ENCODE assay signal across 21 mouse cellular contexts in the genomic region with DNA sequence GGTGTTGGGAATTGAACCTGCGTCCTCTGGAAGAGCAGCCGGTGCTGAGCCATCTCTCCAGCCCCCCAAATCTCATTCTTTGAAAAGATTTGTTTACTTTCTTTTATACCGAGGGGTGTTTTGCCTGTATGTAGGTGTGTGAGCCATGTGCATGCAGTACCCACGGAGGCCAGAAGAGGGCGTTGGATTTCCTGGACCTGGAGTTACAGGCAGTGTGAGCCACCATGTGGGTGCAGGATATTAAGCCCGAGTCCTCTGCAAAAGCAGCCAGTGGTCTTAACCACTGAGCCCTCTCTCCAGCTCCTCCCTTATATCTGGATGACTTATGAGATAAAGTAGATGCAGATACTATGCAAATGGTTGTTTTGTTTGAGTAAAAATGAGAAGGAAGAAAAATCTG. TPM values are rescaled to one million over a fixed set of nuclear protein-coding genes. Genes with fewer than 3 reads are reported as not detected.
DNase-seq lines count a peak whose midpoint lies in the region; ATAC-seq and TF ChIP-seq lines count a peak whose summit lies in the region.
"Had no signal": no experiment of that assay in that cellular context is flagged by ENCODE, and none has a peak within 500 bp of the region (broad histone marks: within the 10 kb centered on the region; RNA-seq: fewer than 3 reads in every experiment).

No protein-coding gene starts in this region.

- H3K9me3 ChIP-seq in hindbrain, postnatal 0 days (ENCODE audit: low read length), result no peaks in the 10 kb centered on the region
- H3K9me3 ChIP-seq in hindbrain, embryonic 14.5 days (ENCODE audit: control insufficient read depth, low read length), result no peaks in the 10 kb centered on the region
- H3K9me3 ChIP-seq in lung, postnatal 0 days (ENCODE audit: low read length), result no peaks in the 10 kb centered on the region
- no peaks in the 10 kb centered on the region for H3K9me3 ChIP-seq in ES-E14 (ENCODE audit: control insufficient read depth, insufficient read depth, low read depth, low read length)
- peaks cover 4% of the 10 kb centered on the region; the same call in 1 of the 2 replicates for H3K9me3 ChIP-seq in heart, embryonic 12.5 days (replicated peaks)
- H3K9me3 ChIP-seq: embryonic facial prominence, embryonic 12.5 days; midbrain, embryonic 12.5 days had no signal

- TF ChIP-seq EP300 in lung, postnatal 0 days (IDR thresholded peaks at IDR 0.05), result no peak

- H3K4me2 ChIP-seq in hindbrain, postnatal 0 days (ENCODE audit: low read depth, low read length), result no peak overlapping the region
- no peak overlapping the region for H3K4me2 ChIP-seq in hindbrain, embryonic 14.5 days (replicated peaks)
- H3K4me2 ChIP-seq in lung, postnatal 0 days (replicated peaks; ENCODE audit: low read depth, low read length), result no peak overlapping the region
- no peak overlapping the region for H3K4me2 ChIP-seq in heart, embryonic 12.5 days
- H3K4me2 ChIP-seq: embryonic facial prominence, embryonic 12.5 days; midbrain, embryonic 12.5 days had no signal

- H3K27me3 ChIP-seq in hindbrain, postnatal 0 days (ENCODE audit: insufficient read depth, low read length), result no peaks in the 10 kb centered on the region
- H3K27me3 ChIP-seq in hindbrain, embryonic 14.5 days (ENCODE audit: control insufficient read depth, insufficient read depth, low read length), result peaks cover 5% of the 10 kb centered on the region; the same call in 1 of the 2 replicates
- no peaks in the 10 kb centered on the region for H3K27me3 ChIP-seq in lung, postnatal 0 days (replicated peaks; ENCODE audit: insufficient read depth, low read length)
- H3K27me3 ChIP-seq in small intestine, adult 2 months (ENCODE audit: control insufficient read depth, insufficient read depth, low read length), result no peaks in the 10 kb centered on the region
- peaks cover 55% of the 10 kb centered on the region for H3K27me3 ChIP-seq in heart, embryonic 12.5 days (replicated peaks)

- no peak overlapping the region for H3K4me3 ChIP-seq in hindbrain, postnatal 0 days (ENCODE audit: low read length)
- H3K4me3 ChIP-seq in hindbrain, embryonic 14.5 days (replicated peaks; ENCODE audit: low read length), result no peak overlapping the region
- H3K4me3 ChIP-seq in lung, postnatal 0 days (ENCODE audit: low read depth, low read length), result no peak overlapping the region
- H3K4me3 ChIP-seq in ES-E14 (ENCODE audit: insufficient read depth in 1 of 2, low read depth in 1 of 2, low read length in 2 of 2, poor library complexity in 1 of 2, severe bottlenecking in 1 of 2), result no peak overlapping the region
- H3K4me3 ChIP-seq in small intestine, adult 2 months (ENCODE audit: low read depth, low read length), result no peak overlapping the region
- no peak overlapping the region for H3K4me3 ChIP-seq in heart, embryonic 12.5 days
- H3K4me3 ChIP-seq: embryonic facial prominence, embryonic 12.5 days; midbrain, embryonic 12.5 days had no signal

- no peak for DNase-seq in hindbrain, postnatal 0 days (ENCODE audit: low spot score)
- DNase-seq in hindbrain, embryonic 14.5 days (ENCODE audit: low spot score), result no peak
- DNase-seq in lung, postnatal 0 days (ENCODE audit: low spot score), result no peak
- no peak for DNase-seq in lung, postnatal 10 days
- DNase-seq in ES-E14 (ENCODE audit: low read depth, low spot score), result no peak
- no peak for DNase-seq in frontal cortex, postnatal 14 days (ENCODE audit: low spot score in 2 of 2)
- DNase-seq: adrenal gland, adult 2 months; cerebellum, postnatal 25 days; heart, postnatal 36 days; kidney, adult 11 months; lung, postnatal 36 days; thymus, adult 18-20 months had no signal

- no peak overlapping the region for H3K27ac ChIP-seq in hindbrain, postnatal 0 days
- no peak overlapping the region for H3K27ac ChIP-seq in hindbrain, embryonic 14.5 days
- no peak overlapping the region for H3K27ac ChIP-seq in lung, postnatal 0 days (ENCODE audit: low read length)
- H3K27ac ChIP-seq in ES-E14 (ENCODE audit: insufficient read depth, low read depth, low read length, poor library complexity, severe bottlenecking), result no peak overlapping the region
- no peak overlapping the region for H3K27ac ChIP-seq in small intestine, adult 2 months (ENCODE audit: insufficient read depth, low read depth, low read length)
- H3K27ac ChIP-seq in heart, embryonic 12.5 days (ENCODE audit: poor library complexity, severe bottlenecking), result no peak overlapping the region
- H3K27ac ChIP-seq: embryonic facial prominence, embryonic 12.5 days; midbrain, embryonic 12.5 days had no signal

- WGBS in hindbrain, postnatal 0 days, result 83% methylated on average over 6 of the region's 6 CpGs
- 81% methylated on average over 6 of the region's 6 CpGs for whole genome bisulfite sequencing in hindbrain, embryonic 14.5 days
- 79% methylated on average over 6 of the region's 6 CpGs for WGBS in lung, postnatal 0 days
- 79% methylated on average over 6 of the region's 6 CpGs for WGBS in small intestine, adult 2 months
- 74% methylated on average over 6 of the region's 6 CpGs for WGBS in heart, embryonic 12.5 days

- H3K36me3 ChIP-seq in hindbrain, postnatal 0 days (ENCODE audit: insufficient read depth, low read length), result no peaks in the 10 kb centered on the region
- no peaks in the 10 kb centered on the region for H3K36me3 ChIP-seq in hindbrain, embryonic 14.5 days (replicated peaks; ENCODE audit: control insufficient read depth, insufficient read depth)
- H3K36me3 ChIP-seq in lung, postnatal 0 days (ENCODE audit: insufficient read depth, low read length), result no peaks in the 10 kb centered on the region
- H3K36me3 ChIP-seq in ES-E14 (ENCODE audit: control insufficient read depth, insufficient read depth, low read length, poor library complexity, severe bottlenecking), result no peaks in the 10 kb centered on the region
- no peaks in the 10 kb centered on the region for H3K36me3 ChIP-seq in small intestine, adult 2 months (ENCODE audit: control insufficient read depth, insufficient read depth, low read length)
- H3K36me3 ChIP-seq in heart, embryonic 12.5 days, result no peaks in the 10 kb centered on the region
- H3K36me3 ChIP-seq: embryonic facial prominence, embryonic 12.5 days; midbrain, embryonic 12.5 days had no signal

- no peak overlapping the region for H3K9ac ChIP-seq in hindbrain, postnatal 0 days (replicated peaks; ENCODE audit: low read length)
- no peak overlapping the region for H3K9ac ChIP-seq in hindbrain, embryonic 14.5 days
- no peak overlapping the region for H3K9ac ChIP-seq in lung, postnatal 0 days (replicated peaks; ENCODE audit: low read depth)
- H3K9ac ChIP-seq in ES-E14 (ENCODE audit: insufficient read depth, low read depth, low read length, poor library complexity, severe bottlenecking), result no peak overlapping the region
- no peak overlapping the region for H3K9ac ChIP-seq in heart, embryonic 12.5 days
- H3K9ac ChIP-seq: embryonic facial prominence, embryonic 12.5 days; midbrain, embryonic 12.5 days had no signal

- H3K4me1 ChIP-seq in hindbrain, postnatal 0 days (ENCODE audit: insufficient read depth, low read length), result peaks cover 3% of the 10 kb centered on the region; the same call in 1 of the 2 replicates
- peaks cover 5% of the 10 kb centered on the region; the same call in 1 of the 2 replicates for H3K4me1 ChIP-seq in hindbrain, embryonic 14.5 days (replicated peaks; ENCODE audit: control insufficient read depth, insufficient read depth, low read length)
- H3K4me1 ChIP-seq in lung, postnatal 0 days (ENCODE audit: insufficient read depth, low read depth, low read length), result no peaks in the 10 kb centered on the region
- peaks cover 0 to 3% of the 10 kb centered on the region in 2 experiments; a peak in 1 of 4 replicates for H3K4me1 ChIP-seq in ES-E14 (ENCODE audit: control insufficient read depth in 2 of 2, insufficient read depth in 2 of 2, low read length in 2 of 2, poor library complexity in 1 of 2)
- H3K4me1 ChIP-seq in small intestine, adult 2 months (ENCODE audit: control insufficient read depth, insufficient read depth, insufficient read length, low read length), result no peaks in the 10 kb centered on the region
- no peaks in the 10 kb centered on the region for H3K4me1 ChIP-seq in heart, embryonic 12.5 days (replicated peaks)
- H3K4me1 ChIP-seq: embryonic facial prominence, embryonic 12.5 days had no signal

- no peak for ATAC-seq in hindbrain, postnatal 0 days
- no peak for ATAC-seq in hindbrain, embryonic 14.5 days (ENCODE audit: low FRiP score)
- ATAC-seq in lung, postnatal 0 days, result no peak
- ATAC-seq in heart, embryonic 12.5 days (ENCODE audit: insufficient number of reproducible peaks, low FRiP score), result no peak

- no peak for TF ChIP-seq POLR2A in small intestine, adult 2 months (IDR thresholded peaks at IDR 0.05; ENCODE audit: low read depth, low read length)

- in situ Hi-C loops in ES-E14 (cut with MboI; ENCODE audit: low sequenced_read_pairs in 2 of 2, unreplicated experiment in 2 of 2), result loop anchor here (10.0 kb wide), 2 partner anchors 82 to 242 kb away; no protein-coding TSS in a partner anchor

- peak; percentile 53 for TF ChIP-seq CTCF in hindbrain, postnatal 0 days (IDR thresholded peaks at IDR 0.05; ENCODE audit: low read depth)
- TF ChIP-seq CTCF in lung, postnatal 0 days (IDR thresholded peaks at IDR 0.05), result peak; percentile 41
- peak; percentile 44; the same call in 1 of the 2 replicates for TF ChIP-seq CTCF in small intestine, adult 2 months (IDR thresholded peaks at IDR 0.05; ENCODE audit: extremely low read depth, insufficient read length, insufficient replicate concordance, low read depth, low read length)

RNA-seq across cellular contexts. Expression of a gene that starts 13.8 kb away (rescaled TPM):
- total RNA-seq in hindbrain, postnatal 0 days (2014; rRNA removed), result 53.2 and 60.5 TPM in 2 replicates
- 143 and 153 TPM in 2 replicates for polyA plus RNA-seq in hindbrain, postnatal 0 days (2015; fragmentation: Nextera tagmentation; extraction: Ambion mirVana)
- 72.8 and 74.1 TPM in 2 replicates for polyA plus RNA-seq in hindbrain, embryonic 14.5 days (2014; fragmentation: Nextera tagmentation; extraction: Ambion mirVana)
- 32.9 and 40.5 TPM in 2 replicates for polyA plus RNA-seq in lung, postnatal 0 days (2015; fragmentation: Nextera tagmentation; extraction: Ambion mirVana)
- total RNA-seq in ES-E14 (2012; rRNA removed), result 9.8 and 10.4 TPM in 2 replicates
- polyA plus RNA-seq in small intestine, adult 2 months (2012; rRNA removed), result 4.9 and 16.0 TPM in 2 replicates
- polyA plus RNA-seq in heart, embryonic 12.5 days (2016; fragmentation: Nextera tagmentation; extraction: Ambion mirVana), result 3.1 and 5.8 TPM in 2 replicates

RNA-seq across cellular contexts. Expression of a gene that starts 19.2 kb away (rescaled TPM):
- total RNA-seq in hindbrain, postnatal 0 days (2014; rRNA removed), result not detected in 2 replicates
- not detected in 2 replicates for polyA plus RNA-seq in hindbrain, postnatal 0 days (2015; fragmentation: Nextera tagmentation; extraction: Ambion mirVana)
- not detected in 2 replicates for polyA plus RNA-seq in hindbrain, embryonic 14.5 days (2014; fragmentation: Nextera tagmentation; extraction: Ambion mirVana)
- polyA plus RNA-seq in lung, postnatal 0 days (2015; fragmentation: Nextera tagmentation; extraction: Ambion mirVana), result not detected in 2 replicates
- total RNA-seq in ES-E14 (2012; rRNA removed), result 0.37 and 0.54 TPM in 2 replicates
- polyA plus RNA-seq in small intestine, adult 2 months (2012; rRNA removed), result not detected in 2 replicates
- polyA plus RNA-seq in heart, embryonic 12.5 days (2016; fragmentation: Nextera tagmentation; extraction: Ambion mirVana), result not detected in 2 replicates
- total RNA-seq: adrenal gland, adult 2 months; heart, adult 8-10 months; heart, postnatal 36 days had no signal
- polyA plus RNA-seq: adrenal gland, adult 2 months; embryonic facial prominence, embryonic 12.5 days; large intestine, adult 2 months; limb, embryonic 14.5 days; midbrain, embryonic 12.5 days; neural tube, embryonic 11.5 days; spleen, adult 2 months had no signal

RNA-seq across cellular contexts. Expression of a gene that starts 36.6 kb away (rescaled TPM):
- total RNA-seq in hindbrain, postnatal 0 days (2014; rRNA removed), result 96.8 and 111 TPM in 2 replicates
- polyA plus RNA-seq in hindbrain, postnatal 0 days (2015; fragmentation: Nextera tagmentation; extraction: Ambion mirVana), result 202 and 222 TPM in 2 replicates
- 78.0 and 103 TPM in 2 replicates for polyA plus RNA-seq in hindbrain, embryonic 14.5 days (2014; fragmentation: Nextera tagmentation; extraction: Ambion mirVana)
- not detected in 2 replicates for polyA plus RNA-seq in lung, postnatal 0 days (2015; fragmentation: Nextera tagmentation; extraction: Ambion mirVana)
- 0.16 TPM in 1 of 2 replicates, not detected in the other for total RNA-seq in ES-E14 (2012; rRNA removed)
- 0.37 and 0.63 TPM in 2 replicates for polyA plus RNA-seq in small intestine, adult 2 months (2012; rRNA removed)
- polyA plus RNA-seq in heart, embryonic 12.5 days (2016; fragmentation: Nextera tagmentation; extraction: Ambion mirVana), result 0.18 and 0.37 TPM in 2 replicates
- total RNA-seq: heart, postnatal 36 days had no signal

RNA-seq across cellular contexts. Expression of a gene that starts 53.3 kb away (rescaled TPM):
- total RNA-seq in hindbrain, postnatal 0 days (2014; rRNA removed), result 146 and 153 TPM in 2 replicates
- 18.3 and 19.9 TPM in 2 replicates for polyA plus RNA-seq in hindbrain, postnatal 0 days (2015; fragmentation: Nextera tagmentation; extraction: Ambion mirVana)
- polyA plus RNA-seq in hindbrain, embryonic 14.5 days (2014; fragmentation: Nextera tagmentation; extraction: Ambion mirVana), result 23.5 and 31.6 TPM in 2 replicates
- 0.04 TPM in 1 of 2 replicates, not detected in the other for polyA plus RNA-seq in lung, postnatal 0 days (2015; fragmentation: Nextera tagmentation; extraction: Ambion mirVana)
- total RNA-seq in ES-E14 (2012; rRNA removed), result 0.37 and 0.58 TPM in 2 replicates
- polyA plus RNA-seq in small intestine, adult 2 months (2012; rRNA removed), result 0.14 and 0.18 TPM in 2 replicates
- polyA plus RNA-seq in heart, embryonic 12.5 days (2016; fragmentation: Nextera tagmentation; extraction: Ambion mirVana), result 0.22 and 0.27 TPM in 2 replicates
- total RNA-seq: heart, postnatal 36 days had no signal

Comparison
In these comparisons a context has a peak if more than half of its experiments do, and no peak if none do; other contexts are left out.
1. RNA of a gene that starts 36.6 kb away (polyA plus RNA-seq): 202 to 222 TPM in hindbrain, postnatal 0 days and 78.0 to 103 TPM in hindbrain, embryonic 14.5 days; 0.37 to 0.63 TPM in small intestine, adult 2 months, 0.18 to 0.37 TPM in heart, embryonic 12.5 days and not detected in lung, postnatal 0 days; every median in the first group is over 10 times any median in the second.
2. Peak in every context shown above with its lines, with median percentiles within 50 percentile points of each other: CTCF ChIP-seq.